Mouse (Mus musculus) cerebellum, adult 2 months (tissue): ENCODE data around the gene Numb. TPM values are rescaled to one million over a fixed set of nuclear protein-coding genes. Genes with fewer than 3 reads are reported as not detected.

Source experiments
- DNase-seq, 2 experiments: peaks; one replicate each; pipeline ENCODE4 v3.0.0; 2021
- H3K27ac ChIP-seq: fragments of 200-500 bp; 2 replicates; pipeline ENCODE4 v1.5.1; 2012; ENCODE audit warnings: low read length, control low read depth, inconsistent platforms; ENCODE audit not compliant: insufficient read depth
- H3K27me3 ChIP-seq: fragments of 200-500 bp; 2 replicates; pipeline ENCODE4 v1.6.1; 2012; ENCODE audit warnings: inconsistent platforms, mild to moderate bottlenecking, low read length, moderate library complexity; ENCODE audit not compliant: control insufficient read depth, insufficient read depth
- H3K4me1 ChIP-seq: fragments of 200-500 bp; 2 replicates; pipeline ENCODE4 v1.6.1; 2011; ENCODE audit warnings: low read length; ENCODE audit not compliant: control insufficient read depth, insufficient read depth
- H3K4me3 ChIP-seq: fragments of 200-500 bp; replicated peaks from 2 replicates; pipeline ENCODE3; 2011; ENCODE audit warnings: mild to moderate bottlenecking, low read depth, low read length, control low read depth; ENCODE audit not compliant: insufficient read depth
- CTCF ChIP-seq: fragments of 200-500 bp; IDR thresholded peaks from 2 replicates; pipeline ENCODE4 v1.5.1; 2011; ENCODE audit warnings: low read depth, mild to moderate bottlenecking, control low read depth, low read length, moderate library complexity, borderline replicate concordance; ENCODE audit not compliant: insufficient read depth
- POLR2A ChIP-seq: fragments of 200-500 bp; IDR thresholded peaks from 2 replicates; pipeline ENCODE4 v1.6.1; 2011; ENCODE audit warnings: low read length, control low read depth, borderline replicate concordance; ENCODE audit not compliant: insufficient read depth
- WGBS: fragments of 180-500 bp; shearing (Covaris S2); methylation state at CpG from one replicate; pipeline ENCODE4 v1.1.7; 2018; 5-methylcytosine and 5-hydroxymethylcytosine counted together
- polyA plus RNA-seq: library from polyadenylated mRNA; depleted of rRNA; stranded (reverse); fragments of >200 nt; gene quantifications from 2 replicates; pipeline ENCODE4 v1.2.3, GENCODE M21; 2012

The Numb gene
- polyA plus RNA-seq, 1 experiment: 54.5 TPM

DNA sequence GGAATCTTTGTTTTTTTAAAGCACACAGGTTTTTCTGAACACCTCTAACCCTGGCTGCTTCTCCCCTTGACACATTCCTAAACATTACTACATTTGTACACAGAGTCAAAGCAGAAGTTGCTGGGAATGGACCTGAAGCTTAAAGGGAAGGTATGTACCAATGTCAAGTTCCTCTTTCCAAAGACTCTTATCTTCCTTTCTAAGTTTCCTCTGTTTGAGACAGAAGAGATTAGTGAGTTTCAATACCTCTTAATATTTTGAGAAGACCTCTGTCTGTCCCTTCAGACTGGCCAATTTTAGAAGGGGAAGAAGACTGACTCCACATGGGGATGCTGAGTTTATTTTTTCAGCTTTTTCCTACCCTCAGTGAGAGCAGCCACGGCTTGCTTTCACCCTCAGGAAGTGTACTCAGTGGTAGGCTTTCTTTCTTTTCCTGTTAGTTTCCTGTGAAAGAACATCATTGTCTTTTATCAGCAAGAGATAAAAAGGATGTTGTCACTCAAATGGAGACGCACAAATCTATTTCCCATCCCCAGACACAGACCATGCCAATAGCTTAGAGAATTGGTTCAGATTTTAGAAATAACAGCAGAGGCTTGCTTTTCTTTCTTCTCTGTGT is 7.6 kb upstream of the Numb start:
- H3K27ac ChIP-seq: no peak overlapping the region
- no peak for TF ChIP-seq CTCF
- no peak for TF ChIP-seq POLR2A
- H3K27me3 ChIP-seq: no peaks in the 10 kb centered on the region
- H3K4me3 ChIP-seq: no peak overlapping the region
- DNase-seq: no peak
- WGBS: 39% methylated on average over 2 of the region's 2 CpGs
- H3K4me1 ChIP-seq: no peaks in the 10 kb centered on the region

DNA sequence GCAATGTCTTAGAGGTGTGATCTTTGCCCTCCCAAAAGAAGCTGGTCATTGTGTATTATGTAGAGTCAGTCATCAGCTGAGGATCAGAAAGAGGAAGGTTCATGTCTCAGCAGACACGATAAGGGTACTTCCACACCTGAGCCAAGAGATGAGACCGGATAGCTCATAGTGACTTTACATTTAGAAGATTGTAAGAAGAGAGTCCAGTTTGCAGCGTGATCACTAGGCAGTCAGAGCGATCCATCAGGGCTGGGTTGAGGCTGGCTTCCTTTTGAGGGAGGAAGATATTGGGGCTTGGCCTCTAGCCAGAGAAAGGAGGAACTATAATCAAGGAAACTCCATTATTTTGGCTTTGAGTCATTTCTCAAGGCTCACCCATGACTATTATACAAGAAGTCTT is 6.0 kb upstream of the Numb start:
- Histone ChIP-seq H3K27me3 (no peaks in the 10 kb centered on the region), H3K4me3 (no peak overlapping the region), H3K4me1 (no peaks in the 10 kb centered on the region), H3K27ac (no peak overlapping the region)
- DNase-seq: no peak
- WGBS: 89% methylated on average over 4 of the region's 4 CpGs
- TF ChIP-seq POLR2A (no peak), CTCF (no peak)

DNA sequence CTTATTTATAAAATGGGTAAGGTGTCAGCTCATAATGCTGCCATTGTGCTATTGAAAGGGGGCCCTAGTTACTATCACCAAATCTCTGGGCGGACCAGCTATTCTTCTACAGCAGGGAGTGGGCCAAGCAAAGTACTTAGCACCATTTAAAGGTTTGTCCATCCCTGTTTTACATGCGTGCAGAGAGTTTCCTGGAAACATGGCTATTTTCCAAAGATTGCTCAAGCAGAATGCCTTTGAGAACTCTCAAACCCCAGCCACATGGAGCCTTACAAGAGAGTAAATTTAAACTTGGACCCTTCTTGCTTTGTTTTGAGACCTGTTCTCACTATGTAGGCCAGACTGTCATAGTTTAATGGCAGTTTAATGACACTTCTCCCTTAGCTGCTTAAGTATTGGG is 4.3 kb upstream of the Numb start:
- Histone ChIP-seq H3K27me3 (no peaks in the 10 kb centered on the region), H3K4me3 (no peak overlapping the region), H3K27ac (no peak overlapping the region), H3K4me1 (no peaks in the 10 kb centered on the region)
- WGBS: 62% methylated on average over 2 of the region's 2 CpGs
- TF ChIP-seq POLR2A (no peak), CTCF (no peak)
- no peak for DNase-seq

DNA sequence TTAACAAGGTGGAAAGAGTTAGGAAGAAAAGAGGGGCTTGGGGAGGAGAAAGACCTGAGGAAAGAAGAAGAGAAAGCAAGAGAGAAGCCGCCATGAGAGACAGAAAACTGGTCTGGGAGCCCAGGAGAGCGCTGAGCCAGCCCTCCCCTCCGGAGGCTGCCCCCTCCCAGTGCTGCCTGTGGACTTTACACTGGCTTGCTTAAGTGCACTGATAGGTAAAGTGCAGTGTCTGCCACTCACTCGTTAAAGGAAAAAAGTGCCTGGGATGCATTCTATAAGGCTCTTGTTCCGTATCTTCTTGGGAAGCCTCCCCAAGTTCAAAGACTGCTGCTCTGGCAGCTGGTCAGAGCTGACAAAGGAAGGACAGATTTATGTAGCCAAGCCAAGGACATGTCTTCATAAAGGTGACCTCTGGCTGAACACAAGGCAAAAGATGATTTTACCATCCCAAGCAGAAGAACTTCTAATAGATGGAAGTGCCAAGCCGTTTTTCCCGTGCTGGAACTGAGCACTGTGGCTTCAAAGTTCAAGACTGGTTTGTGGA is 3.5 kb upstream of the Numb start:
- no peak for TF ChIP-seq CTCF
- TF ChIP-seq POLR2A: no peak
- Histone ChIP-seq H3K27ac (no peak overlapping the region), H3K27me3 (no peaks in the 10 kb centered on the region), H3K4me1 (no peaks in the 10 kb centered on the region), H3K4me3 (no peak overlapping the region)
- WGBS: 68% methylated on average over 7 of the region's 7 CpGs
- no peak for DNase-seq

DNA sequence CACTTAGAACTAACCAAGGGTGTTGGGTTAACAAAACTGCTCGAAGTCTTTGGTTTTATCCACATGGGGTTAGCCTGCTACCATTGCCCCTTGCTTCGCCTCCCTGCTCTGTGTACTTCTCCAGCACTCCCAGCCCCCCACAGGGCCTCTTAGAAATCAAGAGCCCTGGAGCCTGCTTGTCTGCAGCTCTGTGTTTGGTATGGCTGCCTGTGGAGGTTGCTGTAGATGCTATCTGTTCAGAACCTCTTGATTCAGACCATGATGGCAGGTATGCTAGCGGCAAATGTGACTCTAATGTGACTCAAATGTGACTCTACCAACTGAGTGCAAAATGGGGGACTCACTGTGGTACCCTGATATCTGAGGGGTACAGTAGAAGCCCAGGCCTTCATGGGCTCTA is 2.6 kb upstream of the Numb start:
- Histone ChIP-seq H3K4me1 (no peaks in the 10 kb centered on the region; the same call in 1 of the 2 replicates), H3K27me3 (no peaks in the 10 kb centered on the region), H3K27ac (no peak overlapping the region), H3K4me3 (no peak overlapping the region)
- TF ChIP-seq CTCF (no peak), POLR2A (no peak)
- DNase-seq: no peak
- 89% methylated on average over 3 of the region's 3 CpGs for WGBS

DNA sequence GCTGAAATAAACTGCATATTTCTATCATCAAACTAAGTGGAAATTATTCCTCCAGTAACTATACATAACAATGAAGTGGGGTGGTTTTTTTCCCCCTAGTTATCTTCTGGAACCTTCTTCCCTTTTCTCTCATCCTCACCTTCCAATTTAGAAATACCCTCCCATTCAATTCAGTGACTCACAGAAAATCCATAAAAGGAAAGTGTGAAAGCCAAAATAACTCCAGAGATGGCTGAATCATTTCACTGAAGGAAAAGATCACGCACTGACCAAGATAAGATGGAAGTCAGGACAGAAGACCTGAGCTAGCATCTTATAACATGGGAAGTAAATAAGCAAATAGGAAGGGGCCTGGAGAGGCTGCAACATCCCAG is 1.7 kb upstream of the Numb start:
- WGBS: 89% methylated on average over 1 of the region's 1 CpGs
- TF ChIP-seq CTCF: no peak
- no peak overlapping the region for H3K4me3 ChIP-seq
- no peak overlapping the region for H3K27ac ChIP-seq
- no peaks in the 10 kb centered on the region for H3K27me3 ChIP-seq
- no peaks in the 10 kb centered on the region; the same call in 1 of the 2 replicates for H3K4me1 ChIP-seq
- DNase-seq: no peak

DNA sequence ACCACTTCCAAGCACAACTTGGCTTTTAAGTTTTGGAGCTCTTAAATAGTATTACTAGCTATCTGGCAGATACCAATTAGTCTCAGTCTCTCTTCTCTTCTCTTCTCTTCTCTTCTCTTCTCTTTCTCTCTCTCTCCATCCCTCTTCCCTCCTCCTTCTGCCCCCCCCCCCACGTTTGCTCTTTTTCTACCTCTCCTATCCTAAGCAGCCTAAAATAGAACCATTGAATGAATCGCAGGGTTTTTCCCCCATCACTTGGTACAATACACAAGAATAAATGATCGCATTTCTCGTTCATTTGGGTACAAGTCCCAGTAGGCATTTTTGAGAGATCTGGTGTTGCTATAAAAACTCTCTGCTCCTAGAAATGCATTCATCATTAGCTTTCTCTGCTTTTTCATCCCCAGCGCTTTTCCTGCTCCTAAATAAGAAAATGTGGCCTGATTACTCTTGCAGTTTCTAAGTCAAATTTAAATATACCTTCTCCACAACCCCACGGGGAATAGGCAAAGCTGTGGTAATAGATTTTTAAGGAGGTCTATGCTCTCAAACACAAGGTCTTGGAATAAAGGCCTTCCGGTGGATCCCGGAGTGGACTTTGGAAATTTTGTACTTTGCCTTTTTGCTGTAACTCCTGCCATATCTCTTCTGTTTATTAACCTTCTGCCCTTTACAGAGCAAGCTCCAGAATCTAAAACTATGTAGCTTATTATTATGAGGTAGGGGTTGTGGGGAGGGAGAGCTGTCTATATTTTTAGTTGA is 1.2 kb upstream of the Numb start:
- H3K4me3 ChIP-seq: no peak overlapping the region
- no peaks in the 10 kb centered on the region; the same call in 1 of the 2 replicates for H3K4me1 ChIP-seq
- 34% methylated on average over 8 of the region's 8 CpGs for WGBS
- H3K27ac ChIP-seq: no peak overlapping the region
- TF ChIP-seq POLR2A (no peak), CTCF (no peak)
- DNase-seq: no peak
- no peaks in the 10 kb centered on the region for H3K27me3 ChIP-seq

DNA sequence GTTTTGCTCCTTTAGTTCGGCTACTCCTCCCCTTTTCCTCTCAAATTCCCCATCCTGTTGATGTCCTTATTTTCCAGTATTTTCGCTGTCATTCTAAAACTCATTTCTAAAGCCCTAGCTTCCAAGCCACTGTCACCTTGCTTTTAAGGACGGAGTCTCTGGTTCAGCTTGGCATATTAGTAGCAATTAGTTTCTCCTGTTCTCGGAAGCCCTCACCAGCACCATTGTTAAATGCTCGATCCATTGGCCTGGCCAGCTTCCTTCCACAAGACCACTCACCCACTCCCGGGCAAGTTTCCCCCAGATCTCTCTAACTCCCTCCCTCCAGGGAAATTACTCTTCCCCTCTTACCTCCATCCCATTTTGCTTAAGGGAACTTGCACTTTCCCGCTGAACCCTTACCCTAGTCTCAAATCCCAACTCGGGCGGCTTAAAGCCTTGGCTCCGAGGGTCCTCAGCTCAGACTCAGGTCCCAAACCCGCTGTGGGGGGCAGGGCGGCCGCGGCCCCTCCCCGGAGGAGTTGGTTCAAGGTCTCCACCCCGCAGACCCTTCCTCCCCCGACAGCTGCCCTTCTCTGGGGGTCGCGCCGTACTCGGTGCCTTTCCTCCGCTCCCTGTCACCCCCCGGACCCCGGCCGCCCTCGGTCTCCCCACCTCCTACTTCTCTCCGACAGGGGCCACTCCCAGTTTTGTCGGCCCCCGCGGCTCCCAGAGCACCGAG is 853 bp downstream of the Numb start:
- H3K4me1 ChIP-seq: peaks cover 4% of the 10 kb centered on the region; the same call in 1 of the 2 replicates
- WGBS: 3% methylated on average over 31 of the region's 31 CpGs
- TF ChIP-seq POLR2A: no peak
- TF ChIP-seq CTCF: no peak
- peak overlapping the region; percentile 78 for H3K27ac ChIP-seq
- DNase-seq: peak; percentile 45 to 54
- peak overlapping the region; percentile 55 for H3K4me3 ChIP-seq
- no peaks in the 10 kb centered on the region for H3K27me3 ChIP-seq
